Mouse (Mus musculus): ENCODE measurements around the gene Lsm4. TPM values are rescaled to one million over a fixed set of nuclear protein-coding genes. Genes with fewer than 3 reads are reported as not detected.

Lsm4 gene
- polyA plus RNA-seq, 2 experiments = 182 to 247 TPM

DNA sequence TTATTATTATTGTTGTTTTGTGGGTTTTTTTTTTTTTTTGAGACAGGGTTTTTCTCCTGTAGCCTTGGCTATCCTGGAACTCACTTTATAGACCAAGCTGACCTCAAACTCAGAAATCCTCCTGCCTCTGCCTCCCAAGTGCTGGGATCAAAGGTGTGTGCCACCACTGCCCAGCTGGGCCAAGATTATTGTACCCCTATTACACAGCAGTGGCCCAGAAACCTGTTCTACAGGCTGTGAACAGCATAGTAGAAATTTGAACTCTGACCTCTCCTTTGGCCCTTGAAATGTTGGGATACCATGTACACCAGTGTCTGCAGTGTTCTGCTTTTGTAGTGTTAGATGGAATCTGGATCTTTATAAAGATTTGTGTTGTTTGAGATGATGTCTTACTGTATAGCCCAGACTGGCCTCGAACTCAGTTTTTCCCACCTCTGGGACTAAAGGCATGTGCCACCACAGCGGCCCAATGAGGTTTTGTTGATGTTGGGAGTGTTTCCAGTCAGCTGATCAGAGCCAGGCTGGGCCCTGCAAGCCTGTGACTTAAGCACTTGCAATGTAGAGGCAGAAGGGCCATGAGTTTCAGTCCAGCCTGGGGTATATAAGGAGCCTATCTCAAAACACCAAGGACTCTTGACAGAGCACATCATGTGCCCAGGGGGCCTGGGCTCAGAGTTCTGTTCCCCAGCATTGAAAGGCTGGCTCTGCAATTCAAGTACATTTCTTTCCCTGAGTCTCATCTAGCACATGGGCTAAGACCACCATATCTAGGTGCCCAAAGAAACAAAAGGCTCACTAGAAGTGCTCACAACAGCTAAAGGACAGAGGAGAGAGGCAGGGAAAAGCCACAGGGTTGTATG is 29.2 kb downstream of the Lsm4 start:
- ATAC-seq (ENCODE audit: low FRiP score, low read depth) (no peak), DNase-seq (ENCODE audit: low spot score) (no peak)
- Histone ChIP-seq H3K27me3 (ENCODE audit: control insufficient read depth, insufficient read depth, low read length) (no peaks in the 10 kb centered on the region), H3K4me3 (replicated peaks; ENCODE audit: low read length) (no peak overlapping the region), H3K9me3 (ENCODE audit: control insufficient read depth, low read length) (no peaks in the 10 kb centered on the region), H3K4me1 (ENCODE audit: control insufficient read depth, insufficient read depth, low read length) (peaks cover 15% of the 10 kb centered on the region), H3K36me3 (ENCODE audit: control insufficient read depth, insufficient read depth, low read length) (peaks cover 15% of the 10 kb centered on the region), H3K4me2 (replicated peaks; ENCODE audit: low read depth, low read length, severe bottlenecking) (no peak overlapping the region), H3K9ac (ENCODE audit: low read depth, low read length, severe bottlenecking) (no peak overlapping the region), H3K27ac (replicated peaks; ENCODE audit: low read depth, low read length) (no peak overlapping the region)
- 74% methylated on average over 2 of the region's 2 CpGs for WGBS
- no peak for TF ChIP-seq POLR2A (IDR thresholded peaks at IDR 0.05; ENCODE audit: borderline replicate concordance, extremely low read depth, insufficient read depth, insufficient read length)

DNA sequence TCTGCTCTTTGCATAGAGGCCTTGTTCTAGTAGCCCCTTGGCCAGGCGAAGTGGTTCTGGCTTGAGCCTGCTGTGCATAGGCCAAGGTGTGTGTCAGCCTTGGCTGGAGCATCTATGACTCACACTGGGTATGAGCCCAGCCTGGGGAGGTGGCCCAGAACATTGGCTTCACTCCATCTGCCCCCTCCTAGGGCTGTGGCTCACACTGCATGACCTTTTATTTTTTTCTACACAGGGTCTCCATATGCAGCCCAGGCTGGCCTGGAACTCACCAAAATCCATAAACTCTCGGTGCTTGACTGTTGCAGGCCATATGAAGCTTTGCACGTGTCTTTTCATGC is 29.8 kb downstream of the Lsm4 start:
- WGBS = 62% methylated on average over 3 of the region's 3 CpGs
- Histone ChIP-seq H3K4me3 (replicated peaks; ENCODE audit: low read length) (no peak overlapping the region), H3K4me1 (ENCODE audit: control insufficient read depth, insufficient read depth, low read length) (peaks cover 9% of the 10 kb centered on the region), H3K27ac (replicated peaks; ENCODE audit: low read depth, low read length) (no peak overlapping the region), H3K36me3 (ENCODE audit: control insufficient read depth, insufficient read depth, low read length) (peaks cover 15% of the 10 kb centered on the region), H3K9me3 (ENCODE audit: control insufficient read depth, low read length) (no peaks in the 10 kb centered on the region), H3K9ac (ENCODE audit: low read depth, low read length, severe bottlenecking) (no peak overlapping the region), H3K27me3 (ENCODE audit: control insufficient read depth, insufficient read depth, low read length) (no peaks in the 10 kb centered on the region), H3K4me2 (replicated peaks; ENCODE audit: low read depth, low read length, severe bottlenecking) (no peak overlapping the region)
- ATAC-seq (ENCODE audit: low FRiP score, low read depth) = no peak
- no peak for TF ChIP-seq POLR2A (IDR thresholded peaks at IDR 0.05; ENCODE audit: borderline replicate concordance, extremely low read depth, insufficient read depth, insufficient read length)
- DNase-seq (ENCODE audit: low spot score) = no peak

DNA sequence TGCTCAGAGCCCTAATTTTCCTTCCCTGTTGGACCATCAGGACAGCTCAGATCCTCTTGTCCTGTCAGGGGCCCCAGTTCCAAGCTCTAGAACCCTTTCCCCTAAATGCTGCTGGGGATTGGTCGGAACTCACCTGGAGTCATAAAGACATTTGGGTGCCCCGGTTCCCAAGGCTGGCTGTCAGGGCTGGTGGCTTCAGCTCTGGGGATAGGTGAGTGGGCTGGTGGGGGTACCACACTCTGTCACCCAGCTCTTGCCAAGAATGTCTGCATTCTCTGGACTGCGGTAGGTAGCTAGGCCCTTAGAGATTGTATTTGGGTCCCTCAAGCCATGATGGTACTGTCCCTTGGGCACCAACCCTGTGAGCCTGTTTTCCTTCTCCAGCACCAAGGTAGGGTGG is 30.2 kb downstream of the Lsm4 start, which contains the start of gene Iqcn:
Iqcn (plus strand) TSS at position 171 of the 400 bp plus-strand sequence.
- H3K4me2 ChIP-seq (replicated peaks; ENCODE audit: low read depth, low read length, severe bottlenecking) = no peak within 1 kb of the TSS
- 89% methylated on average over 3 of the region's 3 CpGs for WGBS
- no peak for DNase-seq (ENCODE audit: low spot score)

DNA sequence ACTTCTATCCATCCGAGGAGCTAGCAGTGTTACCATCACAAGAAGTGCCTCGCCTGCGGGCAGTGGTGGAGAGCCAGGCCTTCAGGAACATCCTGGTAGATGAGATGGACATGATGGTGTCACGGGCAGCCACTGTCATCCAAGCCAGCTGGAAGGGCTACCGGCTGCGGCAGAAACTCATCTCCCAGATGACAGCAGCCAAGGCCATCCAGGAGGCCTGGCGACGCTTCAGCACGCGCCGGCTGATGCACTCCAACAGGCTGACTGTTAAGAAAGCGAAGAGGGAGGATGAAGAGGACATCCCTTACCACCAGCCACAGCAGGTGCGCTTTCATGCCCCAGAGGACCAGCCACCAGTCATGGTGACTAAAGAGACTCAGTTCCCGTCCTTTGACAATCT is 35.2 kb downstream of the Lsm4 start:
- 89% methylated on average over 14 of the region's 14 CpGs for WGBS
- no peak for TF ChIP-seq POLR2A (IDR thresholded peaks at IDR 0.05; ENCODE audit: borderline replicate concordance, extremely low read depth, insufficient read depth, insufficient read length)
- Histone ChIP-seq H3K4me2 (replicated peaks; ENCODE audit: low read depth, low read length, severe bottlenecking) (no peak overlapping the region), H3K9ac (ENCODE audit: low read depth, low read length, severe bottlenecking) (no peak overlapping the region), H3K4me1 (ENCODE audit: control insufficient read depth, insufficient read depth, low read length) (no peaks in the 10 kb centered on the region), H3K27me3 (ENCODE audit: control insufficient read depth, insufficient read depth, low read length) (no peaks in the 10 kb centered on the region), H3K4me3 (replicated peaks; ENCODE audit: low read length) (no peak overlapping the region), H3K27ac (replicated peaks; ENCODE audit: low read depth, low read length) (no peak overlapping the region), H3K9me3 (ENCODE audit: control insufficient read depth, low read length) (no peaks in the 10 kb centered on the region), H3K36me3 (ENCODE audit: control insufficient read depth, insufficient read depth, low read length) (peaks cover 7% of the 10 kb centered on the region)
- ATAC-seq (ENCODE audit: low FRiP score, low read depth) (no peak), DNase-seq (ENCODE audit: low spot score) (no peak)

More for the DNA sequence above, 30.2 kb downstream of the Lsm4 start, which contains the start of gene Iqcn:
- H3K4me1 ChIP-seq (ENCODE audit: control insufficient read depth, insufficient read depth, low read length) = peaks cover 7% of the 10 kb centered on the region
- no peak within 1 kb of the TSS for H3K27ac ChIP-seq (replicated peaks; ENCODE audit: low read depth, low read length)
- no peak within 1 kb of the TSS for H3K4me3 ChIP-seq (replicated peaks; ENCODE audit: low read length)
- ATAC-seq (ENCODE audit: low FRiP score, low read depth) = no peak
- no peaks in the 10 kb centered on the region for H3K27me3 ChIP-seq (ENCODE audit: control insufficient read depth, insufficient read depth, low read length)
- H3K9ac ChIP-seq (ENCODE audit: low read depth, low read length, severe bottlenecking) = no peak within 1 kb of the TSS
- H3K36me3 ChIP-seq (ENCODE audit: control insufficient read depth, insufficient read depth, low read length) = peaks cover 15% of the 10 kb centered on the region
- H3K9me3 ChIP-seq (ENCODE audit: control insufficient read depth, low read length) = no peaks in the 10 kb centered on the region
- no peak for TF ChIP-seq POLR2A (IDR thresholded peaks at IDR 0.05; ENCODE audit: borderline replicate concordance, extremely low read depth, insufficient read depth, insufficient read length)

DNA sequence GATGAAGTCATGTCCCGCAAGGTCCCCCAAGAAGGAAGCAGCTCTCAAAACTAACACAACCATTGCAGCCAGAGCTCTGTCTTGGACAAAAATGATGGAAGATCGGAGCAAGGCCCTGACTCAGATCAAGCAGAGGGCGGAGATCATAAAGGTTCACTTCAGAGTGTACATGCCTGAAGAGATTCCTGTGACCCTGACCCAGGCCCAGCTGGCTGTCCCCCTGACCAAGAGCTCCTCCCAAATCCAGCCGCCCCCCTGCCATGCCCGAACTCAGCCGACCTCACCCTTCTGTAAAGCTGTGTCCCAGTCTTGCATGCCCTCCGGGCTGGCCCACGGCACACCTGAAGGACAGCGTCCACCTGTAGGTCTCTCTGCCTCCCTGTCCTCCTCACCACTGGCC is 36.7 kb downstream of the Lsm4 start:
- DNase-seq (ENCODE audit: low spot score) (no peak), ATAC-seq (ENCODE audit: low FRiP score, low read depth) (no peak)
- Histone ChIP-seq H3K9me3 (ENCODE audit: control insufficient read depth, low read length) (no peaks in the 10 kb centered on the region), H3K27me3 (ENCODE audit: control insufficient read depth, insufficient read depth, low read length) (no peaks in the 10 kb centered on the region), H3K4me2 (replicated peaks; ENCODE audit: low read depth, low read length, severe bottlenecking) (no peak overlapping the region), H3K27ac (replicated peaks; ENCODE audit: low read depth, low read length) (no peak overlapping the region), H3K9ac (ENCODE audit: low read depth, low read length, severe bottlenecking) (no peak overlapping the region), H3K4me1 (ENCODE audit: control insufficient read depth, insufficient read depth, low read length) (no peaks in the 10 kb centered on the region), H3K4me3 (replicated peaks; ENCODE audit: low read length) (no peak overlapping the region), H3K36me3 (ENCODE audit: control insufficient read depth, insufficient read depth, low read length) (no peaks in the 10 kb centered on the region)
- no peak for TF ChIP-seq POLR2A (IDR thresholded peaks at IDR 0.05; ENCODE audit: borderline replicate concordance, extremely low read depth, insufficient read depth, insufficient read length)
- WGBS = 88% methylated on average over 9 of the region's 9 CpGs
